Mouse (Mus musculus): Measurements from ENCODE around the gene Wdr53.
"Not testable (repeated sequence)": the region's sequence is repeated elsewhere in the genome, so short reads cannot be mapped to it uniquely, and the experiment has no call there.

The Wdr53 gene

DNA sequence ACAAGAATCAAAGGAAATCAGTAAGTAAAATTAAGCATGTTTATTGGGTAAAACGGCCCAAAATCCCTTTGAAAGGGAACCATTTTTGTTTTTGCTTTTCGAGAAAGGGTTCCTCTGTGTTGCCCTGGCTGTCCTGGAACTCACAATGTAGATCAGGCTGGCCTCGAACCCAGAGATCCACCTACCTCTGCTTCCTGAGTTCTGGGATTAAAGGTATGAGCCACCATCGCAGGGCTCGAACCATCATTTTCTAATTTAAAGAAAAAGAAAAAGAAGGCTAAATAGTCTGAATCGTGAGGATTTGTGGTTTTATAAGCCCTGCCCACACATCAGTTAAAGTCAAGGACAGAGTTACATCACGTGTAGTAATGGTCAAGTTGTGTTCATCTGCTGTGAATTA, 31.4 kb downstream of the Wdr53 start:
- DNase-seq (ENCODE audit: low read depth, low spot score) = no peak

DNA sequence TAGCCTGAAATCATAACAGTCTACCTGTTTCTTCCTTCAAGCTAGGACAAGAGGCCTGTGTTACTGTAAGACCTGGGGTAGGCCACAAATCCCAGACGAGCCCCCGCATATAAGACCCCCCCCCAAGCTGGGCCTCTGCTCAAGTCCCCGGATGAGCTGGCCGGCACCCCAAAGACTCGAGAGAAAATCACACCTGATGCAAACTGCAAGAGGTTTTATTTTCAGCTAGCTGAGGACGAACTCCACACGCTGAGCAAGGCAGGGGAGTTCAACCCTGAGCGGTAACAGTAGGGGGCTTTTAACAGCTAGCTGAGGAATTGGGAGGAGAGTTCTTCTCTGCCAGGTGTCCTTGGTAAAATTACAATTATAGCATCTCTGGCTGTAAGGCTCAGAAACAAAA, 33.2 kb downstream of the Wdr53 start:
- DNase-seq (ENCODE audit: low read depth, low spot score) = no peak

DNA sequence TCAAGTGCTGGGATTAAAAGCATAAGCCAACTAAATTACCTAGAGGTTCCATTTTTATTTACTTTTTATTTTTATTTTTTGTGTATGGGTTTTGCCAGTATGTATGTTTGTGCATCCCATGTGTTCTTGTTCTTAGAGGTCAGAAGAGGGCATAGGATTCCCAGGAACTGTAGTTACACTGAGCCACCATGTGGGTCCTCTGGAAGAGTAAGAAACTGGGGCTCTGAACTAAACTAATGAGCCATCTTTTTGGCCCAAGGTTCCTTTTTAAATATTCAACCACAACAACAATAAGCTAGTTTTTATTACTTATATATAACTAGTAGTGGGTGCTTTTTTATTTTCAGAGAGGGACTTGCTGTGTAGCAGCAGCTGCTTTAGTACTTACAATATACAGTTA, 35.6 kb downstream of the Wdr53 start:
- no peak for DNase-seq (ENCODE audit: low read depth, low spot score)

DNA sequence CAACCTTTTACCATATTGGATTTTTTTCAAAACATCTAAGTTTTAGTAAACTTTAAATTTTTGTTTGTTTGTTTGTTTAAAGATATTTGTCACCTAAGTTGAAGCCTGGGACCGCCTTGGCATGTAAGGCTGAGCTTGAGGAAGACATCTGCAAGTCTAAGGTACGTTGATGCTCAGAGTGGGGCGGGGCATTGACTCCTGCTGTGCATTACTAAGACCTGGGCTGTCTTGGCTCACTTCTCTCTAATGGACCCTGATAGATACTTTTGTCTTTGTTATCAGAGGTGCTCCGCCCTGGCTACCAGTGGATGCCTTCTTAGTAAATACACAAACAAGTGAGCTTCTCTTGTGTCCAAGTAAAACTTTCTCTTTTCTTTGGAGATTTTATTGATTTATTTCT, 44.8 kb downstream of the Wdr53 start:
- no peak for DNase-seq (ENCODE audit: low read depth, low spot score)

DNA sequence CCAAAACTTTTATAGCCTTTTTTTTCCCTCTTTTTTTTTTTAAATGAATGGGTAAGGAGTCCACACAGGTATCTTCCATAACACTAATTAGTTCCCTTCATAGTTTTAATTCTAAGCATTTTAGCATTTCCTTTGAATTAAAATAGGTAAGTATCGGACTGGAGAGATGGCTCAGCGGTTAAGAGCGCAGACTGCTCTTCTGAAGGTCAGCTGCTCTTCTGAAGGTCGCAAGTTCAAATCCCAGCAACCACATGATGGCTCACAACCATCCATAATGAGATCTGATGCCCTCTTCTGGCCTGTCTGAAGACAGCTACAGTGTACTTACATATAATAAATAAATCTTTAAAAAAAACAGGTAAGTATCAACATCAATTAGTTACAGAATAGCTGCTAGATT, 52.6 kb downstream of the Wdr53 start:
- DNase-seq (ENCODE audit: low read depth, low spot score) = not testable (repeated sequence)

DNA sequence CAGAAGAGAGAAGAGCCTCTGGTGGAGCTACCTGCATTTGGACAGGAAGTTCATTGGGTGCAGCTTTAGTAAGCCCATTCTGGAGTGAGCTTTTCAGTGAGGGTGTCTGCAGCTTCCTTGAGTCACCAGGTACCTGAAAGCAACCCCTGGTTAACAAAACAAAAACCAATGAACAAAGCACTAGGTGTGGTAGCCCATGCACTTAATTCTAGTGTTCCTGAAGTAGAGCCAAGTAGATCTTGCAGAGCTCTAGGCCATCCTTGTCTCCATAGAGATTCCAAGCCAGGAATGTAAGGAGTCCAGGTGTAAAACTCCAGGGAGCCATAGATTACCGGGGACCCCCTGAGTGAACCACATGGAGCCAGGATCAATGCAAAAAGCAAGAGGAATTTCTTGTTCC, 56.0 kb downstream of the Wdr53 start:
- no peak for DNase-seq (ENCODE audit: low read depth, low spot score)

DNA sequence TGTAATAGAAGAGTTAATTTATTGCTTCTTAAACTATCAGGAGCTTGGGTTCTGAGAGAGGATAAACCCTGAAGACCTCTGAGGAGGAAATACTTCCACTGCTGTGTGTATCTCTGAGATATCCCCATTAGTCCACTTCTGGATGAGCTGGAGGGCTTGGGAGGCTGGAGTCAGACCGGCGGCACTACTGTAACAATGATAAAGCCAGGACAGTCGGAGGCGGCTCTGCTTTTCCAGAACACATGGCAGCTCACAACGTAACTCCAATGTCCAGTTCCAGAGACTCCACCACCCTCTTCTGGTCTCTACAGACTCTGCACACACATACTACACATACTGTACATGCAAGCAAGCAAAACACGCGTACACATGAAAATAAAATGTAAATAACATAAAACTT, 56.9 kb downstream of the Wdr53 start:
- no peak for DNase-seq (ENCODE audit: low read depth, low spot score)

Measured in skeletal muscle tissue, adult 2 months (tissue).